Mouse (Mus musculus) kidney, adult 2 months (tissue): ENCODE data around the gene Manea. TPM values are rescaled to one million over a fixed set of nuclear protein-coding genes. Genes with fewer than 3 reads are reported as not detected.
A peak's percentile ranks its signal among the peaks of the same experiment; 100 is the strongest.

ENCODE experiments used
- DNase-seq: peaks from one replicate; pipeline ENCODE4 v3.0.0; 2021
- H3K27ac ChIP-seq: fragments of 200-500 bp; 2 replicates; pipeline ENCODE4 v1.5.1; 2012; ENCODE audit warnings: low read depth, low read length, control low read depth, inconsistent platforms; ENCODE audit not compliant: insufficient read depth
- H3K27me3 ChIP-seq: fragments of 200-500 bp; replicated peaks from 2 replicates; pipeline ENCODE4 v1.6.1; 2012; ENCODE audit warnings: mild to moderate bottlenecking, moderate library complexity, low read length, inconsistent platforms; ENCODE audit not compliant: control insufficient read depth, insufficient read depth
- H3K36me3 ChIP-seq: fragments of 200-500 bp; 2 replicates; pipeline ENCODE4 v1.6.1; 2012; ENCODE audit warnings: mild to moderate bottlenecking, moderate library complexity, low read length, inconsistent platforms; ENCODE audit not compliant: control insufficient read depth, insufficient read depth
- H3K4me1 ChIP-seq: fragments of 200-500 bp; 2 replicates; pipeline ENCODE4 v1.6.1; 2011; ENCODE audit warnings: low read length; ENCODE audit not compliant: control insufficient read depth, insufficient read depth
- H3K4me3 ChIP-seq: fragments of 200-500 bp; 2 replicates; pipeline ENCODE4 v1.5.1; 2011; ENCODE audit warnings: mild to moderate bottlenecking, low read depth, low read length, control low read depth; ENCODE audit not compliant: insufficient read depth
- CTCF ChIP-seq: fragments of 200-500 bp; conservative IDR thresholded peaks from 2 replicates; pipeline ENCODE4 v1.5.1; 2011; ENCODE audit warnings: low read depth, mild to moderate bottlenecking, control low read depth, low read length, moderate library complexity, mixed read lengths; ENCODE audit not compliant: insufficient read depth, insufficient read length
- POLR2A ChIP-seq: fragments of 200-500 bp; IDR thresholded peaks from one replicate; pipeline ENCODE4 v1.6.1; 2011; ENCODE audit warnings: low read depth, low read length, control low read depth
- WGBS: fragments of 180-500 bp; shearing (Covaris S2); methylation state at CpG from one replicate; pipeline ENCODE4 v1.1.7; 2018; 5-methylcytosine and 5-hydroxymethylcytosine counted together
- polyA plus RNA-seq: library from polyadenylated mRNA; depleted of rRNA; stranded (reverse); fragments of >200 nt; gene quantifications from 2 replicates; pipeline ENCODE4 v1.2.3, GENCODE M21; 2012; rRNA removed

Manea gene
- polyA plus RNA-seq: 7.9 and 13.4 TPM in 2 replicates

DNA sequence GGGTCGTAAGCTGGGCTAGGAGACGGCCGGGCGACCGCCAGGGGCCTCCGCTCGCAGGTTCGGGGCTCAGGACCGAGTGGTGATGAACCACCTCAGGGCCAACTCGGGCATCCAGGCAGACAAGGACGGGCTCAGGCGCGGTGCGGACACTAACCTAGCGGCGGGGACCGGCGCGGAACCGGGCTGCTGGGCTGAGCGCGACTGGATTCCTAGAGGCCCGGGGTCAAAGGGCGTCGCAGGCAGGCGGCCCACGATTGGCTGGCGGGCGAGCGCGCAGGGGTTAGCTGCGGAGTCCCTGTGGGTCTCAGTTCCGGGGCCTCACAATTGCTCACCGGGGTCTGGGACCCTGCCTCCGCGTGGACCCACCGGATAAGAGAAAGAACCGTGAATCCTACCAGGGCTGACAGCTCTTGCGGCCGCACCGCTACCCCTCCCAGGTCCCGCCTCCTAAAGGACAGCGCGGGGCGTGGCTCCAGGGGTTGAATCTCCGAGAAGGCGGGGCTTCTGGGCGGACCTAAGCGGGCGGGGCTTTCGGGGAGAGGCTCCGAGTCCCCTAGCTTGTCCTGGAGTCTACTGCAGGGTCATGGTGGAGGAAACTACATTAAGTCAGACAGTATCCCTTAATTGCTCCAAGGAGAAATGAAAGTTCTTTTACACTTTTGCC lies at the start of gene Manea:
TSS of gene Manea (minus strand) at position 449 of the 664 bp plus-strand sequence.
- WGBS: under 1% methylated on average over 52 of the region's 52 CpGs
- Histone ChIP-seq H3K27ac (peak within 1 kb of the TSS; percentile 97), H3K27me3 (no peaks in the 10 kb centered on the region), H3K36me3 (no peaks in the 10 kb centered on the region), H3K4me1 (no peaks in the 10 kb centered on the region), H3K4me3 (peak within 1 kb of the TSS; percentile 97)
- TF ChIP-seq POLR2A (no peak), CTCF (0 out of 2 replicates have a peak, but pooled peaks have one; percentile 18)
- DNase-seq: peak; percentile 96

DNA sequence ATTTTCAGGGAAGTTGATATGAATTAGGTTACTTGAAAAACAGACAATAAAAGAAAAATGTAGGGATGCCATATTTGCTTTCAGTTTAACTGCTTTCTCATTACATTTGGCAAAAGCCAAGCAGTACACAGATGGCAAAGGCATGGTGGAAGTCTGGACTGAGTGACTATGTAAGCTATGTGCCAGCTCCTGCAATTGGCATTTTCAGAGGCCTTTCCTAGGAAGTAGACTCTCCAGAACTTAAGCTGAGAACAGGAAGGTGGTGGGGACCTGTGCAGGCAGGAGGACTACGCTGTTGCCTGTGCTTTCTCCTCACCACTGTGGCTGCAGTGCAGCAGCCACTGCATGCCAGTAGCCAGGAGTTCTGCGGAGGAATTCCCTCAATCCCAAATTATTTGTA lies 7.9 kb upstream of the Manea start:
- H3K27me3 ChIP-seq: no peaks in the 10 kb centered on the region
- H3K36me3 ChIP-seq: no peaks in the 10 kb centered on the region
- TF ChIP-seq CTCF (no peak), POLR2A (no peak)
- H3K4me3 ChIP-seq: no peak overlapping the region
- no peak overlapping the region for H3K27ac ChIP-seq
- 94% methylated on average over 2 of the region's 2 CpGs for WGBS
- no peaks in the 10 kb centered on the region for H3K4me1 ChIP-seq
- DNase-seq: no peak

DNA sequence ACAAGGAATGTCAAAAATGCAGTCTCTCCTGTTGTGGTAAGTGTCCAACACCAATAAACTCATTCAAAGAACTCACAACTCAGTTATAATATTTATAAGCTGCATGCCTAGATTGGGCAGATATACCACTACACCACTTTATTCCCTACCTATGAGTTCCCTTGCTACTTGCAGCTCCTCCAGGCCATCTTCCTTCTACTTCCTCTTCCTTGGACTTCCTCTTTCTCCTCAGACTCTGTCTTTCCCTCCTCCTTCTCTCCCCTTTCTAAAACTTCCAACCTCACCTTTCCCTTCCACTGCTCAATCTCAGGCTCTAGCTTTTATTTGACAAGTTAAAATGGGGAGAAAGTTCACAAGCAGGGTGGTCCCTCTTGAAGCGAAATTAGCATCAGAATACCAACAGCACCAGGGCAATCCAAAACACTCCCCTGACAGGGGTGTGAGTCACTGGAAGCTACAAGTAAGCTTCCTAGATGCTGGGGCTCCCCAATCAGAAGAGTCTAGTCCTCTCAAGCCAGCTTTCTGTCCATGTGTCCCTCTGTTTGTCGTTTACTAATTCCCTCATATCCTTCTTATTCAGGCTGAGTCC lies 7.0 kb upstream of the Manea start:
- TF ChIP-seq CTCF: no peak
- TF ChIP-seq POLR2A: no peak
- WGBS: 37% methylated on average over 2 of the region's 2 CpGs
- H3K27ac ChIP-seq: no peak overlapping the region
- H3K36me3 ChIP-seq: no peaks in the 10 kb centered on the region
- H3K27me3 ChIP-seq: no peaks in the 10 kb centered on the region
- DNase-seq: no peak
- no peak overlapping the region for H3K4me3 ChIP-seq
- no peaks in the 10 kb centered on the region for H3K4me1 ChIP-seq

DNA sequence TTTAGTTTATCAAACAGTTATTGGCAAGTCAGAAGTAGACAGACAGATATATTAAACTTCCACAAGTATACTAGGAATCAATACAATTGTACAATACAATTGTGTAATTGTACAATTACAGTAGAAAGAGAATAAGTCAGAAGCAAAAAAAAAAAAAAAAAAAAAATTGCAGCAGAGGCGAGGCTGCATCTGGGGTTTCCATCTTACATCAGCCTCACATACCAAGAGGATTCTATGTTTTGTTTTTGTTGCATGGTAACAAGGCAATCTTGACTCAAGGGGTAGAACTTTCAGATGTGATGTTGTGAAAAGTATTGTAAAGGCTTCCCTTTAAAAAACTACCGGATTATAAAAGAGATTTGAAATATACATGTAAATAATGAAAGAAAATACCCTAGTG lies 548 bp upstream of the Manea start:
- no peak overlapping the region for H3K4me3 ChIP-seq
- no peak overlapping the region for H3K27ac ChIP-seq
- no peaks in the 10 kb centered on the region for H3K4me1 ChIP-seq

DNA sequence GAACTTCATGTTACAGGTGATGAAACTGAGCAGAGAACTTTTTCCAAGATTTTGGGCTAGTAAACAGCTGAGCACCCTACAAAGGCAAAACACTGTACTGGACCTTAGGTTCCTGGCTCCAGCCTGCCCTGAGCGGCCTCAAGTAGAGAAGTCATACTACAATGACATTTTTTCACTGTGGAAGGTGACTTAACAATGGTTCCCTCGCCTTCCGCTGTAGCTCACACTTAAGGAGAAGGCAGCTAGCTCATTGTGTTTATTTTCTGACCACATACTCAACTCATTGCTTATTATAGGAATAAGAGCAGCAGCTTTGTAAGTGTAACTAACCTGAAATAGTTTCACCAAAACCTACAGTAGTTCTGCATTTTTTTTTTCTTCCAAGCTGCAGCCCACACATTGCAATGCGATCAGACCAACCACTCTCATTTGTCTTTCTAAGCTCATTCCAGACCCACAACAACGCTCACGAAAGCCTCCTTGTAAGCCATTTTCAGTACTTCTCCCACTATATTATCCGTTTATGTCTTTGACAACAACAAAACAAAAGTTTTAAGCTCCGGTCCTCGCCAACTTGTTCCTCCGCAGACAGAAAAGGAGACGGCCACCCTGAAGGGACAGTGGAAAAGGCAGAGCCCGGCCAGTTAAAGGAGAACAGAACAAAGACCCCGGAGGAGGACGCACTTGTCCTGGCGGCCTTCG lies 799 bp downstream of the Manea start:
- Histone ChIP-seq H3K36me3 (no peaks in the 10 kb centered on the region), H3K27ac (peak overlapping the region; percentile 97), H3K4me1 (no peaks in the 10 kb centered on the region), H3K4me3 (peak overlapping the region; percentile 97), H3K27me3 (no peaks in the 10 kb centered on the region)
- WGBS: 2% methylated on average over 16 of the region's 16 CpGs
- no peak for TF ChIP-seq CTCF
- no peak for TF ChIP-seq POLR2A
- DNase-seq: peak; percentile 11

More for the DNA sequence above, 548 bp upstream of the Manea start:
- WGBS: 53% methylated on average over 2 of the region's 2 CpGs
- H3K36me3 ChIP-seq: no peaks in the 10 kb centered on the region
- DNase-seq: no peak
- no peaks in the 10 kb centered on the region for H3K27me3 ChIP-seq
- TF ChIP-seq POLR2A: no peak
- no peak for TF ChIP-seq CTCF

DNA sequence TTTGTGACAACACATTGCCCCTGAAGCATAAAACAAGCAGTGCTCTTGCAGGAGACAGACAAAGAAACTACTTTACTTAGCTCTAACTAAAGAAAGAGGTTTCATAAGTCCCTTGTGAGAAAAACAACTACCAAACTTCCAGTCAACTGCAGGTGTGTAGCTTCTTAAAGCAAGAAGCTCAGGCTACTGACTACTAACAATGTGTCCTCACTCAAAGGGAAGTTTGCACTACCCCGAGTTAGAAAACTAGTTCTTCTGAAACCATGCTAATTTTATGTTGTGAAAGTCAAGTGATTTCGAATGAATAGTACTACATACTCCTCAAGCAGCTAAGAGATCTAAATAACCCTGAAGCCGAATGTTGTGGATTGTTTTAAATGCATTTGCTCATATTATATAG lies 1.6 kb downstream of the Manea start:
- Histone ChIP-seq H3K4me1 (no peaks in the 10 kb centered on the region), H3K27ac (no peak overlapping the region), H3K36me3 (no peaks in the 10 kb centered on the region), H3K4me3 (no peak overlapping the region), H3K27me3 (no peaks in the 10 kb centered on the region)
- TF ChIP-seq CTCF (no peak), POLR2A (no peak)
- WGBS: 51% methylated on average over 3 of the region's 3 CpGs
- DNase-seq: no peak

DNA sequence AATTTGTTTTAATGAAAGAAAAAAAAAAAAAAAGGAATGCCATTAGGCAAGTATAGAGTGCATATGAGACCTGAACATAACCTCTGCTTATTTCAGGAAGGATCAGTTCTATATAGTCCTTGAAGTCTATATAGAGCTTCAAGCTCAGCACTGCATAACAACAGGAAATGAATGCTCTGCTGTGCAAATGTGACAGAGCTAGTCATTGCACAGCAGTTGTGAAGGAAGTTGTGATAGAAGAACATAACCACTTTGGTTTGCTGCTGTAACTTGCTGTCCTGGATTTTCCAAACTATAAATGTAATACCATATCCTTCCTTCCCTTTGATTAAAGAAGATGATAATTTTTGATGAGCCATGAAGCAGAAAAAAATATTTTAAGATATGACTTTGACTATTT lies 4.3 kb downstream of the Manea start:
- no peak for TF ChIP-seq CTCF
- TF ChIP-seq POLR2A: no peak
- no peak overlapping the region for H3K27ac ChIP-seq
- peaks cover 3% of the 10 kb centered on the region; the same call in 1 of the 2 replicates for H3K4me1 ChIP-seq
- no peaks in the 10 kb centered on the region for H3K36me3 ChIP-seq
- H3K27me3 ChIP-seq: no peaks in the 10 kb centered on the region
- no peak for DNase-seq
- no peak overlapping the region for H3K4me3 ChIP-seq
